Mouse (Mus musculus) kidney, embryonic 16.5 days (tissue): ENCODE measurements around the gene BC025920. TPM values are rescaled to one million over a fixed set of nuclear protein-coding genes. Genes with fewer than 3 reads are reported as not detected.
A peak's percentile ranks its signal among the peaks of the same experiment; 100 is the strongest.

Source experiments
- ATAC-seq: fragments of 200-750 bp; cut with Nextera tagmentation; 2 replicates; pipeline ENCODE4 v1.8.0; 2017; ENCODE audit warnings: moderate TSS enrichment; ENCODE audit not compliant: low FRiP score, low TSS enrichment
- H3K27ac ChIP-seq: fragments of 300-500 bp; sonication (generic); 2 replicates; pipeline ENCODE4 v1.5.1; 2014; ENCODE audit warnings: low read length
- H3K27me3 ChIP-seq: fragments of 300-500 bp; sonication (generic); 2 replicates; pipeline ENCODE4 v1.6.1; 2014; ENCODE audit warnings: low read length, control low read depth, mixed read lengths; ENCODE audit not compliant: insufficient read depth
- H3K36me3 ChIP-seq: fragments of 300-500 bp; sonication (generic); 2 replicates; pipeline ENCODE4 v1.6.1; 2014; ENCODE audit warnings: low read length, control low read depth, mixed read lengths; ENCODE audit not compliant: insufficient read depth
- H3K4me1 ChIP-seq: fragments of 300-500 bp; sonication (generic); 2 replicates; pipeline ENCODE4 v1.6.1; 2014; ENCODE audit warnings: low read length, control low read depth, mixed read lengths; ENCODE audit not compliant: insufficient read depth
- H3K4me2 ChIP-seq: fragments of 300-500 bp; sonication (generic); replicated peaks from 2 replicates; pipeline ENCODE4 v1.6.1; 2014; ENCODE audit warnings: low read depth, low read length
- H3K4me3 ChIP-seq: fragments of 300-500 bp; sonication (generic); 2 replicates; pipeline ENCODE4 v1.5.1; 2014; ENCODE audit warnings: mild to moderate bottlenecking, low read length
- H3K9ac ChIP-seq: fragments of 300-500 bp; sonication (generic); replicated peaks from 2 replicates; pipeline ENCODE4 v1.6.1; 2014; ENCODE audit warnings: low read length
- H3K9me3 ChIP-seq: fragments of 300-500 bp; sonication (generic); 2 replicates; pipeline ENCODE4 v1.6.1; 2016; ENCODE audit warnings: low read length, control low read depth
- WGBS: fragments of 180-500 bp; shearing (Covaris S2); extraction: QIAGEN DNeasy Blood & Tissue Kit; methylation state at CpG from one replicate; pipeline ENCODE4 v1.1.7; 2014; 5-methylcytosine and 5-hydroxymethylcytosine counted together
- polyA plus RNA-seq: library from polyadenylated mRNA; unstranded; fragments of >200 nt; fragmentation: Nextera tagmentation; extraction: Ambion mirVana; gene quantifications from 2 replicates; pipeline ENCODE4 v1.2.1, GENCODE M21; 2015

The BC025920 gene
- 0.66 and 0.82 TPM in 2 replicates for polyA plus RNA-seq

DNA sequence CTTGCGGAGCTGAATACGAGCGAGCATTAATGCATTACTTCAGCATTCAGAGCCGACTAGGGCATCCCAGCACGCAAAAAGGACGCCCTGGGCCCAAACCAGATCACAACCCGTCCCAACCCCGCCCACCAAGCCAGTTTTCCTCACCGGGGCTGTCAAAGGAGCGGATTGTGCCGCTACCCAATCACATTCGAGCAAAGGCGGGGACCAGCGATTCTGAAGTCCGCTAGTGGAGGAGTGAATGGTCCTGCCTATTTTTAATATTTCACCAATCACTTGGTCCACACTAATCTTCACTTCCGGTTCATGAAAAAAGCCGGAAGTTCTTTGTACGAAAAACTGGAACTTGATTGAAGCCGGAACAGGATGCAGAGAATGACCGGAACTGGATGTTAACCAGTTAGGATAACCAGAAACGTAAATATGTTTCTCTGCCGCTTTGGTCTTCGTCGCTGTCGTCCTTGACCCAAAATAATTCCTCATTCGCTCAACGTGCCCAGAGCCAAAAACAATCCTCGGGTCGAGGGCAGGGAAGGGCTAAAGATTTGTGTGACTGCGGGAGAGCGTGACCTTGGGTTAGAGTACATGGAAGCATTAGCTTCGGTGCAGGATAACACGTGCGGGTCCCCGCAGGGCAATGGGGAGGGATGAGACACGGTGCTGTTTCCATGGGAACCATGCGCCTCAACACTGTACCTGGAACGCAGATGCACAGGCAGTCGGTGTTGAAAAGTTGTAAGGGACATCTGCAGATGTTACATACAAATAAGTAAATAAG is at the start of gene BC025920:
BC025920 (plus strand) TSS at position 297 of the 778 bp plus-strand sequence.
- H3K36me3 ChIP-seq, result no peaks in the 10 kb centered on the region
- H3K4me1 ChIP-seq, result peaks cover 26% of the 10 kb centered on the region
- H3K4me3 ChIP-seq, result peak within 1 kb of the TSS; percentile 50
- H3K9ac ChIP-seq, result peak within 1 kb of the TSS; percentile 71
- ATAC-seq, result peak; percentile 90
- peak within 1 kb of the TSS; percentile 75 for H3K4me2 ChIP-seq
- H3K27ac ChIP-seq, result peak within 1 kb of the TSS; percentile 95
- WGBS, result 1% methylated on average over 39 of the region's 39 CpGs
- peaks cover 2% of the 10 kb centered on the region; the same call in 1 of the 2 replicates for H3K9me3 ChIP-seq
- no peaks in the 10 kb centered on the region for H3K27me3 ChIP-seq

DNA sequence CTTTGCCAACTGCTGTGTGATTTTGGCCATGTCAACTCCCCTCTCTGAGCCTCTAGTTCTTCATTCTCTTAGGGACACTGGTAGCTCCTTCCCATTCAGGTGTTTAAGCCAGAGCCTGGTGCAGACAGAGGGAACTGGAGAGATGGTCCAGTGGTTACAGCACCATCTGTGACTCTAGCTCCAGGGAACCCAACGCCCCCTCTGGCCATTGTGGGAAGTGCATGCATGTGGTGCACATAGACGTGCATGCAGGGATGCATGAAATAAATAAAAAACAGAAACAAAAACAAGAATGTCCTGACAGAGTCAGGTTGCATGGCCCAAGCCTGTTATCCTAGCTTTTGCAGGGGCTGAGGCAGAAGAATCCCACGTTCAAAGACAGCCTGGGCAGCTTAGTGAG is 49.8 kb upstream of the BC025920 start:
- H3K4me1 ChIP-seq, result peaks cover 18% of the 10 kb centered on the region
- ATAC-seq, result no peak
- 0 out of 2 replicates have a peak, but pooled peaks cover under 1% of the 10 kb centered on the region for H3K36me3 ChIP-seq
- no peak overlapping the region for H3K9ac ChIP-seq
- no peak overlapping the region for H3K4me3 ChIP-seq
- H3K27ac ChIP-seq, result no peak overlapping the region
- no peak overlapping the region for H3K4me2 ChIP-seq
- WGBS, result 78% methylated on average over 3 of the region's 3 CpGs
- peaks cover 4% of the 10 kb centered on the region; the same call in 1 of the 2 replicates for H3K9me3 ChIP-seq
- H3K27me3 ChIP-seq, result no peaks in the 10 kb centered on the region

DNA sequence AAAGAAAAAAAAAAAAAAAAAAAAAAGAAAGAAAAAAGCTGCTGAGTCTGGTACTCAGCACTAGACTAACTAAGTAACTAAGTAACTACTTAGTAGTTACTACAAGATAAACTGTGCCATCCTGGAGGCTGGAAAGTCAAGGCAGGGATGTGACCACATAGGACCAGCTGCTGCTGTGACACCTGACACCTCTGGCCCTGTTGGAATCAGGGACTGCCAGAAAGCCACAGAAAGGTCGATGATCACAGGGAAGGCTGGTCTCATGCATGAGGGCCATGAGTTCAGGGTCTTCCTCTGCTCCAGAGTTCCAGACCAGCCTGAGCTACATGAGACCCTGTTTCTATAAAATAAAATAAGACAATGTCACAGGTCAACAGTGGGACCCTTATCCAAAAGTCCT is 48.6 kb upstream of the BC025920 start:
- H3K27ac ChIP-seq, result no peak overlapping the region
- H3K4me1 ChIP-seq, result peaks cover 20% of the 10 kb centered on the region
- ATAC-seq, result no peak
- no peak overlapping the region for H3K4me3 ChIP-seq
- peaks cover 4% of the 10 kb centered on the region; the same call in 1 of the 2 replicates for H3K9me3 ChIP-seq
- H3K36me3 ChIP-seq, result peaks cover 3% of the 10 kb centered on the region; the same call in 1 of the 2 replicates
- 11% methylated on average over 1 of the region's 1 CpGs for WGBS
- no peaks in the 10 kb centered on the region for H3K27me3 ChIP-seq
- no peak overlapping the region for H3K4me2 ChIP-seq
- H3K9ac ChIP-seq, result no peak overlapping the region

DNA sequence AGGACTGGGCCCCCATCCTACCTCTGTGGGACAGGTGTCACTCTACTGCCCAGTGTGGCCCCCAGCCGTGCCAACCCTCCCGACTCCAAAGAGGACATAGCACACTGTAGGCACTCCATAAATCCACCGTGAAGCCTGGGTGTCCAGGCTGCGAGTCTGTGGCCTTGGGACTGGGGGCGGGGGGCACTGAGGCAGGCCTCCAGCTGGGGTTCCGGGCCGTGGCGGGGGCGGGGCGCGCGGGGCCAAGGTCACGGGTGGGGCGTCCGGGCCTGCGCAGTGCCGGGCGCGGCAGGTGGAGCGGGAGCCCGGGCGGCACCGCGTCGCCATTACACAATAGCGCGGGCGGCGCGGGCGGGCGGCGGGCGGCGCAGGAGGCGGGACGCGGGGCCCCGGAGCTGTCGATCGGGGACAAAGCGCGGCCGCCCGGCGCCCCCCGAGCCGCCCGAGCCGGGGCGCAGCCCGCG is 46.9 kb upstream of the BC025920 start, which contains the start of gene Aes:
Aes (plus strand) TSS at position 326 of the 464 bp plus-strand sequence.
- H3K27ac ChIP-seq, result peak within 1 kb of the TSS; percentile 96
- peak within 1 kb of the TSS; percentile 95 for H3K4me2 ChIP-seq
- H3K27me3 ChIP-seq, result no peaks in the 10 kb centered on the region
- H3K4me1 ChIP-seq, result peaks cover 37% of the 10 kb centered on the region
- peak; percentile 37 for ATAC-seq
- H3K4me3 ChIP-seq, result peak within 1 kb of the TSS; percentile 89
- H3K36me3 ChIP-seq, result peaks cover 3% of the 10 kb centered on the region; the same call in 1 of the 2 replicates
- WGBS, result under 1% methylated on average over 46 of the region's 53 CpGs
- no peaks in the 10 kb centered on the region for H3K9me3 ChIP-seq
- peak within 1 kb of the TSS; percentile 99 for H3K9ac ChIP-seq

DNA sequence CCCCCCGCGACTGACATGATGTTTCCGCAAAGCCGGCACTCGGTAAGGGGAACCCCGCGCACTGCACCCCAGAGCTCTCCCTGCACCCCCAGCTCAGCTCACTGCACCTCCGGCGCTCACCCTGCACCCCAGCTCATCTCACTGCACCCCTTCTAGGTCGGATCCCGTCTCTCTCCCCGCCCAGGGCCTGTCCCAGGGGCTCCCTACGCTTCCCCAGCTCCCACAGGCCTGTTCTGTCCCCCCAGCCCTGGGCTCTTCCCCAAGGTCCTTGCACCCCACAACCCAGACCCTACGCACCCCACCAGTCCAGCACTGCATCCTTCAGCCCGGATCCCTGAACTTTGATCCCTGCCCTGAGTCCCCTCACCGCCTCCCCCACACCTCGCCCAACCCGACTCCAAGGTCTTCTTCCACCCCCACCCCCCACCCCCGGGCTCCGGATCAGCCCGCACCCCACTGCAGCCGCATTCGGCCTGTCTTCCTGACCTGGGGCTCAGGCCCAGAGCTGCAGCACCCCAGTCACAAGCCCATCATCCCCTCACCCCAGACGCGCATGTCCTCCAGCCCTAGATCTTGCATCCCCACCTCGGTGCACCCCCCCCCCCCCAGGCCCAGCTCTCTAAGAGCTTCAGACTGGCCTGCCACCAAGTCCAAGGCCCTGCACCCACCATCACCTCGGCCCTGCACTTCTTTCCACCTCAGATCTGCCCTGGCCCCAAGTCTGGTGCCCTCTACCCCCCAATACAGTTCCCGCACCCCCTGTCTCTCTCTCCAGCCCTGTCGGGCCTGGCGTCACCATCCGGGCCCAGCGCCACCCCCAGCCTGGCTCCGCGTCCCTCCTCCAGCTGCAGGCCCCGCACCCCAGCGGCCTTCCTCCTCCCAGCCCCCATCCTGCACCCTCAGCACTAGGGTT is 46.2 kb upstream of the BC025920 start:
- peaks cover 9% of the 10 kb centered on the region for H3K36me3 ChIP-seq
- 0% methylated on average over 32 of the region's 36 CpGs for WGBS
- H3K9me3 ChIP-seq, result no peaks in the 10 kb centered on the region
- ATAC-seq, result peak; percentile 28
- no peaks in the 10 kb centered on the region for H3K27me3 ChIP-seq
- peak overlapping the region; percentile 95 for H3K4me2 ChIP-seq
- peak overlapping the region; percentile 89 for H3K4me3 ChIP-seq
- peak overlapping the region; percentile 99 for H3K9ac ChIP-seq
- peaks cover 44% of the 10 kb centered on the region for H3K4me1 ChIP-seq
- H3K27ac ChIP-seq, result peak overlapping the region; percentile 96

DNA sequence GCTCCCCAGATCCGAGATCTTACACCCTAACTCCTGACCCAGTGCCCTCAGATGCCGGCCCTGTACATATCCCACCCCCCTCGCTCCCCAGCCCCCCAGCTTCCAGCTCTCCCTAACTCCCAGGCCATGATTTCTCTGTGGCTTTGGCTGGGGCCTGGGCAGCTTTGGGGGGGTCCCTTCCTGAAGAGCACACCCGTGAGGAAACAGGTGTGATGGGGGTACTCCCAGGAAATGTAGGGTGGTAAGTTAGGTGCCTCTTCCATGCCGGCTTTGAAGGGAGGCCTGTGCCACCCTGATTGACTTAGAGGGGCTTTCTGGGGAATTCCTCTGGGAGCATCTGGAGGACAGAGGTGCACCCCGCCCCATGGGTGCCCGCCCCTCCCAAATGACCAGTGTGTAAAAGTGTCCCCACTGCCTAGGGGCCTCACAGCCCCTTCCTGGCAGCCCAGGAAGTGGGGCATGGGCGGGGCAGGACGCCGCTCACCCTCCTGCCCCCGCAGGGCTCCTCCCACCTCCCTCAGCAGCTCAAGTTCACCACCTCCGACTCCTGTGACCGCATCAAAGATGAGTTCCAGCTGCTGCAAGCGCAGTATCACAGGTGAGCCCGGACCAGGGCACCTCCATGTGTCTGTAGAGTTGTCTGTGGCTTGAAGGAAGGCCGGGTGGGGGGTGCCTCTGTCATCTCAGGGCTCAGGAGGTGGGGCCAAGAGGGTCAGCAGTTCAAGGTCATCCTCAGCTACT is 45.2 kb upstream of the BC025920 start:
- peak overlapping the region; percentile 96 for H3K27ac ChIP-seq
- peaks cover 19% of the 10 kb centered on the region for H3K36me3 ChIP-seq
- 6% methylated on average over 16 of the region's 16 CpGs for WGBS
- H3K4me3 ChIP-seq, result peak overlapping the region; percentile 89
- 0 out of 2 replicates have a peak, but pooled peaks cover under 1% of the 10 kb centered on the region for H3K27me3 ChIP-seq
- H3K4me1 ChIP-seq, result peaks cover 53% of the 10 kb centered on the region
- peak; percentile 24 for ATAC-seq
- peak overlapping the region; percentile 95 for H3K4me2 ChIP-seq
- no peaks in the 10 kb centered on the region for H3K9me3 ChIP-seq
- peak overlapping the region; percentile 99 for H3K9ac ChIP-seq

DNA sequence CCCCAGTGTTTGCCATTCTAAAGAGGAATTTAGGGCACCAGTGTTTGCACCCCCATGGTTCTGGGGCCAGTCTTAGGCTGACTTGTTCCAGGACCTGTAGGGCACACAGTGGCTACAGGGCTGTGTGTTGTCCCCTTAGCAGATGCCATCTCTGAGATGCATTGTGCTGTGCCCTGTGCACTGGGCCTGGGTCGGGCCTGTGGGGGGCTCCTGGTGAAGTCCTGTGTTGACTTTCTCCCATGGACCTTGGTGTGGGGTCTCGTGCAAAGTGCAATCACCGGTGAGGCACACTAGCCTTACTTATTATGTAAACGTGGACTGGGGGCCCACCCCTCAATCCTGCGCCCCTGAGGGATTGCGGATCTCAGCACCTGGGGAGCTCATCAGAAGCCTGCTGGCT is 43.7 kb upstream of the BC025920 start:
- peak overlapping the region; percentile 35; the same call in 1 of the 2 replicates for H3K9ac ChIP-seq
- H3K36me3 ChIP-seq, result peaks cover 22% of the 10 kb centered on the region
- H3K27ac ChIP-seq, result no peak overlapping the region
- peak overlapping the region; percentile 11; the same call in 1 of the 2 replicates for H3K4me3 ChIP-seq
- no peaks in the 10 kb centered on the region for H3K9me3 ChIP-seq
- H3K27me3 ChIP-seq, result 0 out of 2 replicates have a peak, but pooled peaks cover 2% of the 10 kb centered on the region
- WGBS, result 81% methylated on average over 6 of the region's 6 CpGs
- H3K4me2 ChIP-seq, result peak overlapping the region; percentile 29
- peaks cover 55% of the 10 kb centered on the region for H3K4me1 ChIP-seq
- no peak for ATAC-seq

DNA sequence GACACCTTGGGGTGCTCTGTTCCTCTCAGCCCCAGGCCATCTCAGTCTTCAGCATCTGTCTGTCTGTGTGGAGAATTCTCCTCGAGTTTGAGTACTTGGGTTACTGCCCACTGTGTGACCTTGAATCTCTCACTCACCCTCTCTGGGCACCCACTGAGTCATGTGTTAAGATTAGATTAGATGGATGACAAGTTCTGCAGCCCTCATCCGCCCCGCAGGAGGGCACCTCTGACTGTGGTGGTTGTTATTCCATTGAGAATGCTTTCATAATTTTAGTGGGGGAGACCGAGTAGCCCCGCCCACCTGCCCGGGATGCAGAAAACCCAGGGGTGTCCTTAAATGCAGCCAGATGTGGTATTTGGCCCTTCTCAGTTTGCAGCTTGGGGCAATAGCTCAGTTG is 42.6 kb upstream of the BC025920 start:
- H3K27me3 ChIP-seq, result 0 out of 2 replicates have a peak, but pooled peaks cover 2% of the 10 kb centered on the region
- peak overlapping the region; percentile 65 for H3K9ac ChIP-seq
- peaks cover 65% of the 10 kb centered on the region for H3K4me1 ChIP-seq
- no peaks in the 10 kb centered on the region for H3K9me3 ChIP-seq
- peak overlapping the region; percentile 57 for H3K4me2 ChIP-seq
- no peak for ATAC-seq
- H3K36me3 ChIP-seq, result peaks cover 25% of the 10 kb centered on the region
- WGBS, result 36% methylated on average over 6 of the region's 6 CpGs
- H3K27ac ChIP-seq, result peak overlapping the region; percentile 81
- H3K4me3 ChIP-seq, result peak overlapping the region; percentile 44

DNA sequence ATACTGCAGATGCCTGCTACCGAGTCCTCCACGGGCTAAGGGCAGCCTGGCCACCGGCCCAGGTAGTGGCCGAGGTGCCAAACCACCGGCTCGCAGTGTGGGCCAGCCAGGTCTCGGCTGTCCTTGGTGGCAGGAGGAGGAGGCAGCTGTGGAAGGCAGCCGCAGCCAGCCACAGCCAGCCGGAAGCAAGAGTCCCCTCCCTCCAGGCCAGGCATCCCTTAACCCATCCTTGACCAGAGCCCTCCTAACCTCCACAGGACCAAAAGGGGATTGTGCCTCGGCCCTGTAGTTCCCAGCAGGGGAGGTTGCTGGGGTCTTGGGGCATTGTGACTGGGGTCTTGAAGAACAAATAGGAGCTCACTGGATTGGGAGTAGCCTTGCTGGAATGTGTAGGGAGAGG is 41.9 kb upstream of the BC025920 start:
- 1% methylated on average over 10 of the region's 10 CpGs for WGBS
- Histone ChIP-seq H3K36me3 (peaks cover 25% of the 10 kb centered on the region), H3K4me1 (peaks cover 68% of the 10 kb centered on the region), H3K9me3 (no peaks in the 10 kb centered on the region), H3K27ac (peak overlapping the region; percentile 81), H3K27me3 (0 out of 2 replicates have a peak, but pooled peaks cover 2% of the 10 kb centered on the region), H3K4me2 (peak overlapping the region; percentile 57), H3K9ac (peak overlapping the region; percentile 65), H3K4me3 (peak overlapping the region; percentile 44)
- ATAC-seq, result peak; percentile 20; the same call in 1 of the 2 replicates
